ENCODE assay signal across 12 mouse cellular contexts in the genomic region with DNA sequence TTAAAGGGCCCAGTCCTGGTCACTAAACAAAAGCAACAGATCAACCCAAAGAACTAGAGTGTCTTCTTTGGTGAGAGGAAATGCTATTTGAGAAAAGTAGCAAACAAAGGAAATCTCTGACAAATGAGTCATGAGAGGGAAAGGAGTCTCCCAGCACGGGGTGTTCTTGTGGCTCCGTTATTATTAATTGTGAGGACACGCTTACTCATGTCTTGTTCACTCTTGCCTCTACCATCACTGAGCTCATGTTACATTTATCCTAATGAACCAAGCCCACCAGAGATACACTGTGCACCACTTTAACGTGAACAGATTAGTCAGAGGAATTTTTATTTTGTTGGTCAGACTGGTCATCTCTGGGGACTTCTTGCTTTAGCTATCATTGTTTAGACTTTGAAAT.
"Had no signal": no experiment of that assay in that cellular context is flagged by ENCODE, and none has a peak within 500 bp of the region (broad histone marks: within the 10 kb centered on the region; RNA-seq: fewer than 3 reads in every experiment).

No protein-coding gene starts in this region.

- ATAC-seq: liver, embryonic 12.5 days; midbrain, embryonic 13.5 days had no signal

- H3K4me3 ChIP-seq: limb, embryonic 15.5 days; liver, embryonic 12.5 days; midbrain, embryonic 13.5 days; neural tube, embryonic 15.5 days had no signal

- H3K9me3 ChIP-seq: limb, embryonic 15.5 days; liver, embryonic 12.5 days; midbrain, embryonic 13.5 days; neural tube, embryonic 15.5 days had no signal

- DNase-seq: kidney, adult 2 months; kidney, postnatal 36 days; layer of hippocampus, adult 9-11 months; layer of hippocampus, postnatal 36 days; lung, embryonic 14.5 days; spleen, adult 18-20 months; thymus, adult 2 months; thymus, postnatal 36 days had no signal

- H3K36me3 ChIP-seq: limb, embryonic 15.5 days; liver, embryonic 12.5 days; midbrain, embryonic 13.5 days; neural tube, embryonic 15.5 days had no signal

- H3K27ac ChIP-seq: limb, embryonic 15.5 days; liver, embryonic 12.5 days; midbrain, embryonic 13.5 days; neural tube, embryonic 15.5 days had no signal

- H3K27me3 ChIP-seq: limb, embryonic 15.5 days; liver, embryonic 12.5 days; midbrain, embryonic 13.5 days; neural tube, embryonic 15.5 days had no signal

- H3K9ac ChIP-seq: limb, embryonic 15.5 days; liver, embryonic 12.5 days; lung, embryonic 14.5 days; midbrain, embryonic 13.5 days; neural tube, embryonic 15.5 days had no signal

- H3K4me2 ChIP-seq: limb, embryonic 15.5 days; liver, embryonic 12.5 days; lung, embryonic 14.5 days; midbrain, embryonic 13.5 days; neural tube, embryonic 15.5 days had no signal

- H3K4me1 ChIP-seq: liver, embryonic 12.5 days; midbrain, embryonic 13.5 days; neural tube, embryonic 15.5 days had no signal
